Mouse (Mus musculus): ENCODE measurements around the gene Lig4. TPM values are rescaled to one million over a fixed set of nuclear protein-coding genes. Genes with fewer than 3 reads are reported as not detected.

Lig4 gene
- polyA plus RNA-seq (2012; ENCODE audit: insufficient read depth, insufficient read length, low replicate concordance, missing spikeins), result not detected in 2 replicates

- peak; percentile 71 for TF ChIP-seq POLR2A (IDR thresholded peaks at IDR 0.05; ENCODE audit: insufficient read depth, low read depth, low read length)
- TF ChIP-seq CTCF (IDR thresholded peaks at IDR 0.05; ENCODE audit: insufficient read depth, low read depth, low read length), result no peak
- Histone ChIP-seq H3K4me3 (ENCODE audit: insufficient read depth, low read depth, low read length) (peak within 1 kb of the TSS; percentile 98), H3K4me1 (ENCODE audit: control insufficient read depth, insufficient read depth, low read length) (peaks cover 8% of the 10 kb centered on the region), H3K27ac (ENCODE audit: insufficient read depth, low read depth, low read length) (peak within 1 kb of the TSS; percentile 58; the same call in 1 of the 2 replicates)
- under 1% methylated on average over 64 of the region's 68 CpGs for WGBS
Observed at GRCm38 (mm10) chr8:9977573-9978314, at the start of gene Lig4, which contains the start of gene Abhd13. Gene Lig4 (minus strand): TSS chr8:9977686. Gene Abhd13 (plus strand): TSS chr8:9977707.

GRCm38 (mm10) chr8:10017231-10017630 lies 39.7 kb upstream of the Lig4 start:
- Histone ChIP-seq H3K27ac (ENCODE audit: insufficient read depth, low read depth, low read length) (no peak overlapping the region), H3K4me3 (ENCODE audit: insufficient read depth, low read depth, low read length) (no peak overlapping the region), H3K4me1 (ENCODE audit: control insufficient read depth, insufficient read depth, low read length) (0 out of 2 replicates have a peak, but pooled peaks cover 2% of the 10 kb centered on the region)
- WGBS, result 27% methylated on average over 3 of the region's 3 CpGs
- TF ChIP-seq CTCF (IDR thresholded peaks at IDR 0.05; ENCODE audit: insufficient read depth, low read depth, low read length), result no peak
- TF ChIP-seq POLR2A (IDR thresholded peaks at IDR 0.05; ENCODE audit: insufficient read depth, low read depth, low read length), result no peak

- TF ChIP-seq POLR2A (IDR thresholded peaks at IDR 0.05; ENCODE audit: insufficient read depth, low read depth, low read length), result no peak
- no peak for TF ChIP-seq CTCF (IDR thresholded peaks at IDR 0.05; ENCODE audit: insufficient read depth, low read depth, low read length)
- Histone ChIP-seq H3K4me1 (ENCODE audit: control insufficient read depth, insufficient read depth, low read length) (0 out of 2 replicates have a peak, but pooled peaks cover 2% of the 10 kb centered on the region), H3K27ac (ENCODE audit: insufficient read depth, low read depth, low read length) (no peak overlapping the region), H3K4me3 (ENCODE audit: insufficient read depth, low read depth, low read length) (no peak overlapping the region)
- 32% methylated on average over 1 of the region's 1 CpGs for WGBS
Observed at GRCm38 (mm10) chr8:10016252-10016651, 38.8 kb upstream of the Lig4 start.

GRCm38 (mm10) chr8:10007660-10008028 lies 30.2 kb upstream of the Lig4 start:
- no peak for TF ChIP-seq CTCF (IDR thresholded peaks at IDR 0.05; ENCODE audit: insufficient read depth, low read depth, low read length)
- Histone ChIP-seq H3K27ac (ENCODE audit: insufficient read depth, low read depth, low read length) (no peak overlapping the region), H3K4me1 (ENCODE audit: control insufficient read depth, insufficient read depth, low read length) (peaks cover 8% of the 10 kb centered on the region), H3K4me3 (ENCODE audit: insufficient read depth, low read depth, low read length) (peak overlapping the region; percentile 46)
- 27% methylated on average over 6 of the region's 6 CpGs for WGBS

- Histone ChIP-seq H3K27ac (ENCODE audit: insufficient read depth, low read depth, low read length) (no peak overlapping the region), H3K4me3 (ENCODE audit: insufficient read depth, low read depth, low read length) (peak overlapping the region; percentile 46), H3K4me1 (ENCODE audit: control insufficient read depth, insufficient read depth, low read length) (peaks cover 8% of the 10 kb centered on the region)
- WGBS, result 9% methylated on average over 29 of the region's 29 CpGs
- TF ChIP-seq CTCF (IDR thresholded peaks at IDR 0.05; ENCODE audit: insufficient read depth, low read depth, low read length), result no peak
- TF ChIP-seq POLR2A (IDR thresholded peaks at IDR 0.05; ENCODE audit: insufficient read depth, low read depth, low read length), result no peak
Observed at GRCm38 (mm10) chr8:10006986-10007659, 29.6 kb upstream of the Lig4 start.

- Histone ChIP-seq H3K4me3 (ENCODE audit: insufficient read depth, low read depth, low read length) (peak within 1 kb of the TSS; percentile 46), H3K4me1 (ENCODE audit: control insufficient read depth, insufficient read depth, low read length) (peaks cover 8% of the 10 kb centered on the region), H3K27ac (ENCODE audit: insufficient read depth, low read depth, low read length) (no peak within 1 kb of the TSS)
- no peak for TF ChIP-seq CTCF (IDR thresholded peaks at IDR 0.05; ENCODE audit: insufficient read depth, low read depth, low read length)
- TF ChIP-seq POLR2A (IDR thresholded peaks at IDR 0.05; ENCODE audit: insufficient read depth, low read depth, low read length), result no peak
- 79% methylated on average over 16 of the region's 16 CpGs for WGBS
Observed at GRCm38 (mm10) chr8:10006156-10006985, 28.9 kb upstream of the Lig4 start, which contains the start of gene Tnfsf13b. Gene Tnfsf13b (plus strand): TSS chr8:10006467.

GRCm38 (mm10) chr8:10004115-10004514 lies 26.6 kb upstream of the Lig4 start:
- TF ChIP-seq CTCF (IDR thresholded peaks at IDR 0.05; ENCODE audit: insufficient read depth, low read depth, low read length) (no peak), POLR2A (IDR thresholded peaks at IDR 0.05; ENCODE audit: insufficient read depth, low read depth, low read length) (no peak)
- 87% methylated on average over 7 of the region's 7 CpGs for WGBS
- Histone ChIP-seq H3K4me3 (ENCODE audit: insufficient read depth, low read depth, low read length) (no peak overlapping the region), H3K27ac (ENCODE audit: insufficient read depth, low read depth, low read length) (no peak overlapping the region), H3K4me1 (ENCODE audit: control insufficient read depth, insufficient read depth, low read length) (peaks cover 8% of the 10 kb centered on the region)

- no peak for TF ChIP-seq CTCF (IDR thresholded peaks at IDR 0.05; ENCODE audit: insufficient read depth, low read depth, low read length)
- TF ChIP-seq POLR2A (IDR thresholded peaks at IDR 0.05; ENCODE audit: insufficient read depth, low read depth, low read length), result no peak
- no peak overlapping the region for H3K27ac ChIP-seq (ENCODE audit: insufficient read depth, low read depth, low read length)
- H3K4me1 ChIP-seq (ENCODE audit: control insufficient read depth, insufficient read depth, low read length), result peaks cover 8% of the 10 kb centered on the region
- no peak overlapping the region for H3K4me3 ChIP-seq (ENCODE audit: insufficient read depth, low read depth, low read length)
Observed at GRCm38 (mm10) chr8:9980188-9980587, 2.7 kb upstream of the Lig4 start.
